Mouse (Mus musculus): ENCODE data around the gene Dnah5.
A peak's percentile ranks its signal among the peaks of the same experiment; 100 is the strongest.

DNA sequence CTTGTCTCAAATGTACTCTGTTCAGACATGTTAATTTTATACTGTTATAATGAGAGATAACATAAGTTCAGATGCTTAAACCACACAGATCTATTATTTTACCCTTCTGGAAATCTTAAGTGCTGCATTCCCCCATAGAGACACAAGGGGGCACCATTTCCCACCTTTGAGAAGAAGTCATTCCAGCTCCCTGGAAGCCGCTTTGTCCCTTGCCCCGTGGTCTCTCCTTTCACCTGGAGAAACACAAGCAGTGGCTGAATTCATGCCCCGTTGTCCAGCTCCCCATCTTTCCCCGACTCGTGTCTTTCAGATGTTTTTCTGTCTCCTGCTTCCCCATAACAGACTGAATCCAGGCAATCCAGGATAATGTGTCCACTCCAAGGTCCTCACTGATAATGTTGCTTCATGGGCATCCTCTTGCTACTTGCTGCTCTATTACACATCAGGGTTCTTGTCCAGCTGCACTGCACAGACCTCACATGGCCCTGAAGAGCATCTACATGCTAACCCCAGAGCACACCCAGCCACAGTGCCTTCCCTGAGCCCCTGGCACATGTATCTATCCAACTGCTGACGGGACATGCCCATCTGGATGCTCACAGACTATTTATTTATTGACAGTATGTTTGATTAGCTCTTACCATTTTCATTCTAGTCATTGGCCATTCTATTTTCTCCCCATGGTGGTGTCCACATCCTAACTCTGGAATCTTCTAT, 112.4 kb downstream of the Dnah5 start:
- TF ChIP-seq CTCF (IDR thresholded peaks at IDR 0.05; ENCODE audit: low read depth, low read length) (peak; percentile 89), POLR2A (IDR thresholded peaks at IDR 0.05; ENCODE audit: borderline replicate concordance, low read depth, low read length) (no peak)

All from bone marrow macrophage, adult 2 months (primary cell).